Mouse (Mus musculus) intestine, embryonic 14.5 days (tissue): ENCODE measurements around the gene Smim13. TPM values are rescaled to one million over a fixed set of nuclear protein-coding genes. Genes with fewer than 3 reads are reported as not detected.

ENCODE experiments used
- ATAC-seq: fragments of 200-750 bp; cut with Nextera tagmentation; replicated peaks from 2 replicates; pipeline ENCODE4 v1.8.0; 2017; ENCODE audit warnings: low read depth, moderate number of reproducible peaks, moderate TSS enrichment, moderate library complexity; ENCODE audit not compliant: low FRiP score, low TSS enrichment
- DNase-seq: peaks from one replicate; pipeline ENCODE4 v3.0.0-alpha.2; 2018; ENCODE audit warnings: low spot score
- H3K27ac ChIP-seq: fragments of 300-500 bp; sonication (generic); 2 replicates; pipeline ENCODE4 v1.5.1; 2014; ENCODE audit warnings: low read depth, mild to moderate bottlenecking, control low read depth
- H3K27me3 ChIP-seq: fragments of 300-500 bp; sonication (generic); replicated peaks from 2 replicates; pipeline ENCODE4 v1.6.1; 2014; ENCODE audit warnings: low read length, control low read depth; ENCODE audit not compliant: control insufficient read depth, insufficient read depth
- H3K36me3 ChIP-seq: fragments of 300-500 bp; sonication (generic); 2 replicates; pipeline ENCODE4 v1.6.1; 2014; ENCODE audit warnings: low read length, control low read depth; ENCODE audit not compliant: control insufficient read depth, insufficient read depth
- H3K4me1 ChIP-seq: fragments of 300-500 bp; sonication (generic); replicated peaks from 2 replicates; pipeline ENCODE4 v1.6.1; 2014; ENCODE audit warnings: low read length, control low read depth, mixed read lengths; ENCODE audit not compliant: control insufficient read depth, insufficient read depth
- H3K4me2 ChIP-seq: fragments of 300-500 bp; sonication (generic); 2 replicates; pipeline ENCODE4 v1.6.1; 2014; ENCODE audit warnings: low read length
- H3K4me3 ChIP-seq: fragments of 300-500 bp; sonication (generic); 2 replicates; pipeline ENCODE4 v1.5.1; 2014; ENCODE audit warnings: low read depth, low read length, control low read depth, mixed read lengths
- H3K9ac ChIP-seq: fragments of 300-500 bp; sonication (generic); 2 replicates; pipeline ENCODE4 v1.6.1; 2014; ENCODE audit warnings: mild to moderate bottlenecking, low read length
- H3K9me3 ChIP-seq: fragments of 300-500 bp; sonication (generic); 2 replicates; pipeline ENCODE4 v1.6.1; 2016; ENCODE audit warnings: low read length, control low read depth; ENCODE audit not compliant: control insufficient read depth
- WGBS: fragments of 180-500 bp; shearing (Covaris S2); extraction: QIAGEN DNeasy Blood & Tissue Kit; methylation state at CpG from one replicate; pipeline ENCODE4 v1.1.7; 2014; 5-methylcytosine and 5-hydroxymethylcytosine counted together
- polyA plus RNA-seq: library from polyadenylated mRNA; unstranded; fragments of >200 nt; fragmentation: Nextera tagmentation; extraction: Ambion mirVana; gene quantifications from 2 replicates; pipeline ENCODE4 v1.2.1, GENCODE M21; 2014

Gene Smim13
- polyA plus RNA-seq, 1 experiment from 2014 or later: 13.0 TPM

- ATAC-seq: no peak
- H3K9me3 ChIP-seq: peaks cover 2% of the 10 kb centered on the region; the same call in 1 of the 2 replicates
- H3K9ac ChIP-seq: no peak overlapping the region
These were observed 34.0 kb upstream of the Smim13 start for GRCm38 (mm10) chr13:41215669-41216068.

GRCm38 (mm10) chr13:41216236-41216635, 33.4 kb upstream of the Smim13 start:
- Histone ChIP-seq H3K9ac (no peak overlapping the region), H3K9me3 (peaks cover 8% of the 10 kb centered on the region; the same call in 1 of the 2 replicates), H3K27ac (no peak overlapping the region), H3K4me3 (no peak overlapping the region), H3K4me2 (no peak overlapping the region), H3K4me1 (peaks cover 12% of the 10 kb centered on the region), H3K36me3 (no peaks in the 10 kb centered on the region), H3K27me3 (no peaks in the 10 kb centered on the region)
- WGBS: 86% methylated on average over 3 of the region's 3 CpGs
- no peak for ATAC-seq
- no peak for DNase-seq

More at GRCm38 (mm10) chr13:41215669-41216068, 34.0 kb upstream of the Smim13 start:
- H3K36me3 ChIP-seq: no peaks in the 10 kb centered on the region
- no peak overlapping the region for H3K27ac ChIP-seq
- WGBS: 69% methylated on average over 6 of the region's 6 CpGs
- no peak overlapping the region for H3K4me3 ChIP-seq
- peaks cover 12% of the 10 kb centered on the region for H3K4me1 ChIP-seq
- H3K27me3 ChIP-seq: no peaks in the 10 kb centered on the region
- no peak overlapping the region for H3K4me2 ChIP-seq
- DNase-seq: no peak

- DNase-seq (no peak), ATAC-seq (no peak)
- Histone ChIP-seq H3K9me3 (peaks cover 13% of the 10 kb centered on the region; the same call in 1 of the 2 replicates), H3K9ac (no peak overlapping the region), H3K4me2 (no peak overlapping the region), H3K27ac (no peak overlapping the region), H3K4me1 (0 out of 2 replicates have a peak, but pooled peaks cover 3% of the 10 kb centered on the region), H3K27me3 (no peaks in the 10 kb centered on the region), H3K36me3 (no peaks in the 10 kb centered on the region), H3K4me3 (no peak overlapping the region)
- WGBS: 57% methylated on average over 1 of the region's 1 CpGs
These were observed 30.6 kb upstream of the Smim13 start for GRCm38 (mm10) chr13:41219056-41219455.

GRCm38 (mm10) chr13:41219687-41220303, 29.8 kb upstream of the Smim13 start:
- H3K4me2 ChIP-seq: peak overlapping the region; percentile 59
- H3K9ac ChIP-seq: peak overlapping the region; percentile 58
- ATAC-seq: peak; percentile 12
- peaks cover 13% of the 10 kb centered on the region; the same call in 1 of the 2 replicates for H3K9me3 ChIP-seq
- 0 out of 2 replicates have a peak, but pooled peaks cover 3% of the 10 kb centered on the region for H3K4me1 ChIP-seq
- H3K27ac ChIP-seq: no peak overlapping the region
- 4% methylated on average over 36 of the region's 39 CpGs for WGBS
- H3K27me3 ChIP-seq: no peaks in the 10 kb centered on the region
- H3K4me3 ChIP-seq: peak overlapping the region; percentile 58
- peak; percentile 82 for DNase-seq
- no peaks in the 10 kb centered on the region for H3K36me3 ChIP-seq

- Histone ChIP-seq H3K27me3 (no peaks in the 10 kb centered on the region), H3K9ac (peak within 1 kb of the TSS; percentile 58), H3K4me3 (peak within 1 kb of the TSS; percentile 58), H3K4me2 (peak within 1 kb of the TSS; percentile 59), H3K36me3 (no peaks in the 10 kb centered on the region), H3K27ac (no peak within 1 kb of the TSS), H3K4me1 (0 out of 2 replicates have a peak, but pooled peaks cover 3% of the 10 kb centered on the region), H3K9me3 (peaks cover 13% of the 10 kb centered on the region; the same call in 1 of the 2 replicates)
- ATAC-seq (peak; percentile 94), DNase-seq (peak; percentile 87)
- 2% methylated on average over 57 of the region's 77 CpGs for WGBS
These were observed 29.3 kb upstream of the Smim13 start, which contains the start of gene Elovl2 for GRCm38 (mm10) chr13:41220304-41220834. Elovl2 (minus strand) TSS chr13:41220405.

GRCm38 (mm10) chr13:41226513-41226912, 23.1 kb upstream of the Smim13 start:
- peaks cover 3% of the 10 kb centered on the region; the same call in 1 of the 2 replicates for H3K9me3 ChIP-seq
- H3K4me3 ChIP-seq: no peak overlapping the region
- ATAC-seq (no peak), DNase-seq (no peak)
- 65% methylated on average over 5 of the region's 5 CpGs for WGBS
- H3K9ac ChIP-seq: no peak overlapping the region
- no peak overlapping the region for H3K4me2 ChIP-seq
- no peak overlapping the region for H3K27ac ChIP-seq
- H3K27me3 ChIP-seq: no peaks in the 10 kb centered on the region
- H3K4me1 ChIP-seq: no peaks in the 10 kb centered on the region
- H3K36me3 ChIP-seq: no peaks in the 10 kb centered on the region

GRCm38 (mm10) chr13:41228060-41228459, 21.6 kb upstream of the Smim13 start:
- ATAC-seq: no peak
- H3K4me2 ChIP-seq: no peak overlapping the region
- no peaks in the 10 kb centered on the region for H3K27me3 ChIP-seq
- no peaks in the 10 kb centered on the region for H3K4me1 ChIP-seq
- H3K36me3 ChIP-seq: no peaks in the 10 kb centered on the region
- H3K9me3 ChIP-seq: no peaks in the 10 kb centered on the region
- 84% methylated on average over 5 of the region's 5 CpGs for WGBS
- no peak for DNase-seq
- no peak overlapping the region for H3K4me3 ChIP-seq
- no peak overlapping the region for H3K9ac ChIP-seq
- no peak overlapping the region for H3K27ac ChIP-seq

GRCm38 (mm10) chr13:41230256-41230655, 19.4 kb upstream of the Smim13 start:
- WGBS: 82% methylated on average over 5 of the region's 5 CpGs
- Histone ChIP-seq H3K9ac (no peak overlapping the region), H3K9me3 (no peaks in the 10 kb centered on the region), H3K36me3 (no peaks in the 10 kb centered on the region), H3K4me1 (no peaks in the 10 kb centered on the region), H3K4me2 (no peak overlapping the region), H3K4me3 (no peak overlapping the region), H3K27ac (no peak overlapping the region), H3K27me3 (no peaks in the 10 kb centered on the region)
- DNase-seq (no peak), ATAC-seq (no peak)
